Mouse (Mus musculus): ENCODE measurements around the gene Mcrip2.
"Not testable (repeated sequence)": the region's sequence is repeated elsewhere in the genome, so short reads cannot be mapped to it uniquely, and the experiment has no call there.

Gene Mcrip2

GRCm38 (mm10) chr17:25880196-25880910 lies 11.8 kb upstream of the Mcrip2 start, which contains the start of gene Wfikkn1:
Gene Wfikkn1, minus strand, starts transcription at chr17:25880858.
- peak; percentile 77 for DNase-seq (ENCODE audit: low spot score)

DNA sequence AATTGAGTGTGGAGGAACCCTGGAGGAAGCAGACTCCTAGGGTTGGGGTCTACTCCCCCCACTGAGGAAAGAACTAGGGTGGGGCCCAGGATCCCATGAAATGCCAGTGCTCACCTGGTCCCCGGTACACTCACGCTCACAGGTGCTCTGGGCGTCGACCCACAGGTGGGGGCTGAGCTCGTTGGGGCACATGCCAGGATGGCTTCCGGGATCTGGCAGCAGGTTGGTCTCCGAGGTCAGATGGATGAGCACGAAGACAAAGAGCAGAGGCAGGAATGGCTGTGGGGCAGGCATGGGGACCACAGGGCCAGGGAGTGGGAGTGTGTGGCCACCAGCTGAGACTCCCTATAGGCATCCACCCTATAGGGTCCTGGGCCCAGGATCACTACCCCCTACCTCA lies 11.2 kb upstream of the Mcrip2 start:
- DNase-seq (ENCODE audit: low spot score) = no peak

- DNase-seq (ENCODE audit: low spot score) = no peak
These were observed 10.7 kb upstream of the Mcrip2 start for GRCm38 (mm10) chr17:25879261-25879660.

GRCm38 (mm10) chr17:25878611-25879180 lies 10.1 kb upstream of the Mcrip2 start:
- DNase-seq (ENCODE audit: low spot score) = no peak

- DNase-seq (ENCODE audit: low spot score) = no peak
These were observed 9.4 kb upstream of the Mcrip2 start for GRCm38 (mm10) chr17:25877741-25878610.

GRCm38 (mm10) chr17:25877025-25877424 lies 8.5 kb upstream of the Mcrip2 start:
- DNase-seq (ENCODE audit: low spot score) = no peak

- peak; percentile 76 for DNase-seq (ENCODE audit: low spot score)
These were observed 7.9 kb upstream of the Mcrip2 start for GRCm38 (mm10) chr17:25876347-25876915.

DNA sequence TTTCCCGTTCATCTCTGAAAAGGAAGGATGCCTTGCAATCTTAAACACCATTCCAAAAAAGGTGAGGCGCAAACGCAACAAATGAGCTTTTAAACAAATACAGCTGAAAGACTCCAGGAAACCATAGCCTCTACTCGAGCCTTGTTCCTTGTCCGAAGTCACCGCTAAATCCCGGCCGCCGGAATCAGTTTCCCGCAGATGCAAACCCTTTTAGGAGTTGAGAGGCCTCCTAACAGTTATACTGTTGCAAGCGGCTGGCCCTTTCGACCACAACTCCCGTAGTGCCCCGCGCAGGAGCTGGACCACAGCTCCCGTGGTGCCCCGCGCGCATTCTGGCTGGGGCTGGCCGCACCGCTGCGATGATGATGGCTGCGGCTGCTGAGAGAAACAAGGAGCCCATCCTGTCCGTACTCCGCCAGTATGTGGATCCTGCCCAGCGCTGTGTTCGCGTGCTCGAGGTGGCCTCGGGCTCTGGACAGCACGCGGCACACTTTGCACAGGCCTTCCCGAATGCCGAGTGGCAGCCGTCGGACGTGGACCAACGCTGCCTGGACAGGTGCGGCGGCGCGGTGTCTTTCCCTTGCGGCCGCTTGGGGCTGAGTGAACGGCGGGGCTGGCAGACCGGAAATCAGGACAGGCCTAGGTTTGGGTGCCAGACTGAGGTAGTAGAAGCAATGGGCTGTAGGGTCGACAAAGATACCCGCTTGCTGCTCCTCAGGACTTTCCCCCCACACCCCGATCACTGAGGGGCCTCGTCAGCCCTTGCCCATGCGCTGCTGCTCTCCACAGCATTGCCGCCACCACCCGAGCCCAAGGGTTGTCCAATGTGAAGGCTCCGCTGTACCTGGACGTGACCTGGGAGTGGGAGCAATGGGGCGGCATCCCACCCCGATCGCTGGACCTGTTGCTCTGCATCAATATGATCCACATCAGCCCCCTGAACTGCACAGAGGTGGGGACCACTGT lies 6.9 kb upstream of the Mcrip2 start:
- peak; percentile 92 for DNase-seq (ENCODE audit: low spot score)

GRCm38 (mm10) chr17:25874721-25875170 lies 6.2 kb upstream of the Mcrip2 start, which contains the start of gene Mettl26:
Gene Mettl26, plus strand, starts transcription at chr17:25875074.
- peak; percentile 94 for DNase-seq (ENCODE audit: low spot score)

GRCm38 (mm10) chr17:25874148-25874720 lies 5.7 kb upstream of the Mcrip2 start:
- no peak for DNase-seq (ENCODE audit: low spot score)

GRCm38 (mm10) chr17:25873405-25874147 lies 5.0 kb upstream of the Mcrip2 start:
- no peak for DNase-seq (ENCODE audit: low spot score)

DNA sequence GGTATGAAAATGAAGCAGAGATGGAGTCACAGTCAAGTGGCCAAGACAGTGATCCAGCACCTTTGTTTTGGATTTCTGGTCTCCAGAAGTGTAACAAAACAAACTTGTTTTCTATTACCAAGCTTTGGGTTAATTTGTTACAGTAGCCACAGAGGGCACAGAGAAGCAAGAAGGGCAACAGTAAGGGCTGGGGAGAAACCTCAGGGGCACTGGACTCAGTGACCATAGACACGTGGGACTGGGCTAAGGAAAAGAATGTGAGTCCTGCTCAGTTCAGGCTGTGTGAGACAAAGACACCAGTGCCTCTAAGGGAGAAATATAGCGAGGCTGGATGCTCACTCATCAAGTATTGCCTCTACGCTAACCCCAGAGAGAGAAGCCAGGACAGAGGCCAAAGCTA lies 4.1 kb upstream of the Mcrip2 start:
- no peak for DNase-seq (ENCODE audit: low spot score)

DNA sequence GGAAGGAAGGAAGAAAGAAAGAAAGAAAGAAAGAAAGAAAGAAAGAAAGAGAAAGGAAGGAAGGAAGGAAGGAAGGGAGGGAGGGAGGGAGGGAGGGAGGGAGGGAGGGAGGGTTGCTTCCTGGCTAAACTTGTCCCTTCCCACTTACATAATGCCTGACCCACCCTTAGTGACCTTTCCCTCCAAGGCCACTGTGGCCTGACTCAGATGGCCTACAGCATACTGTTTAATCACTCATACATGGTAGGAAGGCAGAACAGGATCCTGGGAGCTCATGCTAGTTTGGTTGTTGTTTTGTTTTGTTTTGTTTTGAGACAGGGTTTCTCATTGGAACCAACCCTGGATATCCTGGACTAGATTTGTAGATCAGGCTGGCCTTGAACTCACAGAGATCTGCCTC lies 3.0 kb upstream of the Mcrip2 start:
- not testable (repeated sequence) for DNase-seq (ENCODE audit: low spot score)

GRCm38 (mm10) chr17:25869954-25870353 lies 1.4 kb upstream of the Mcrip2 start:
- no peak for DNase-seq (ENCODE audit: low spot score)

DNA sequence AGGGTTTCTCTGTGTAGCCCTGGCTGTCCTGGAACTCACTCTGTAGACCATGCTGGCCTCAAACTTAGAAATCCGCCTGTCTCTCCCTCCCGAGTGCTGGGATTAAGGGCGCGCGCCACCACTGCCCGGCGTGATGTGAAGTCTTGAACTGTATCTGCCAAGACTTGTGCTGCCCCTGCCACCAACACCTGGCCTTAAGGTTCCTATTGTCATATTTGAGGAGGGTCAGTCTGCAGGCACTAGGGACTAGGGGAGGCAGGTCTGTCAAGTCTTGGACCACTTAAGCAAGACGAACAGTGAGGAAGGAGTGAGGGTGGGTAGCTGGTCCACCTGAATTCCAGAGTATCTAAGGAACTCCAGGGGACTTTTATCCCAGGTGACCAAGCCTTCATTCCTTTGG lies 934 bp upstream of the Mcrip2 start:
- DNase-seq (ENCODE audit: low spot score) = no peak

DNA sequence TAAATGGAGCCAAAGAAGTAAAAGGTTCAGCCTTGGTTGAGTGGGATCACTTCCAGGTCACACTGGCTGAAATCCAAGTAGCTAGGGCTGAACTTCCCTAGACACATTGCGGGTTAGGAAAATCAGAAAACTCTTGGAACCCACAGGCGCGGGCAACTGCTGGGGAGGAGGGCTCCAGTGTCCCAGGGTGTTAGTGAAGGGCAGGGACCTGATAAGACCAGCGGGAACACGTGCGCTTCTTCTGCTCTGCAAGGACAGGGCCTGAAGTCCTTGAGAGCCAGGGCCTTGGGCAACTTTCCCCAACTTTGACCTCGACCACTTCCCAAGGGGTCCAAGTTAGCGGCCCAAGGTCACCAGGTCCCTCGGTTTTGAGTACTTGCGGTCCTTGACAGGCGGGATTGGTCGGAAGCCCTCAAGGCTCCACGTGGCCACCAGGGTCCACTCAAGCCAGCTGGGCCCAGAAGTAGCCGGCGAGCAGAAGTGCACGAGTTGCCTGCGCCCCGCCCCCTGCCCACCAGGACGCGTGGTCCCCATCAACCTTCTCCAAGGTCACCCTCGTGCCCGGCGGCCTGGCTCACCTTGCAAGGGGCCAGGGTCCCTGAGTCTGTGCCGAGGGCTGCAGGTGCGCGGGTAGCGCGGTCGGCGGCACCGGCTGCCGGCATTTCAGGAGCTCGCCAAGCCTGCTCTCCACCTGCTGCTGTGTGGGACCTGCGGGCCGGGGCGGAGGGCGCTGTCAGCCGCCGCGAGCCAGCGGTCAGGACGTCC lies 546 bp downstream of the Mcrip2 start:
- DNase-seq (ENCODE audit: low spot score) = peak; percentile 74

GRCm38 (mm10) chr17:25867509-25867835 lies 1.1 kb downstream of the Mcrip2 start:
- no peak for DNase-seq (ENCODE audit: low spot score)

DNA sequence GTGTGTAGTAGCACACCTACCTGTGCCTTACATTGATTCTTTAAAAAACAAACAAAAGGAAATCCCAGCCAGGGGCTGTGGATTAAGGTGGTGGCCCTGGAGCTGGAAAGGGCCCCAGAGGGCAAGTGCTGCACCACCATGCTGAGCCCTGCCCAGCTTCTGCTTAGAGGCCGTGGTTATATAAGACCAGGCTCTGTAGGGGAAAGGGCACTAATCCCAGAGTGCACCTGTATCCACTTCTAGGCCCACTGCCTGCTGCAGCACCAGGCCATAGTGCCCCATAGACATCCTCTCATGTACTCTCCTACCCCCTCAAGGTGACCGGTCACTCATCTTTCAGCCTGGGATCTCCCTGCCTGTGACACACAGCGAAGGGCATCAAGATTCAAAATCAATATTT lies 2.4 kb downstream of the Mcrip2 start:
- no peak for DNase-seq (ENCODE audit: low spot score)

- DNase-seq (ENCODE audit: low spot score) = no peak
These were observed 3.3 kb downstream of the Mcrip2 start for GRCm38 (mm10) chr17:25865288-25865687.
